ENCODE assay signal across 19 mouse cellular contexts in the genomic region with DNA sequence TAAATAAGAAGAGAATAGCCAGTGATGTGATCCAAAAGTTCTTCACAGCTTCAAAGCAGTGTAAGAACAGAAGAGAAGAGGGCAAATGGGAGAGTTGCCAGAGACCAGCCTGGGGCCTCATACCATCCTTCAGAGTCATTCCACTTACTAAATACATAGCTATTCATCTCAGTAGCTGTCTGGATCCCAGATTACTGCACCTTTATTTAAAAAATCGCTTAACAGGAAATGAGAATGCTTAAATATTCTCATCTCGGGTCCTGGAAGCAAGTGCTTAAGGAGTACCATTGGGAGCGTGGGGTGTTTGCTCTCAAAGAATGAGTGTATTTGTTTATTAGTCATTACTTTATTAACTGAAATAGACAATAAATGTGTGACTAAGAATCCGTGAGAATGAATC.
A peak's percentile ranks its signal among the peaks of the same experiment; 100 is the strongest.
DNase-seq lines count a peak whose midpoint lies in the region; ATAC-seq and TF ChIP-seq lines count a peak whose summit lies in the region.
"Had no signal": no experiment of that assay in that cellular context is flagged by ENCODE, and none has a peak within 500 bp of the region (broad histone marks: within the 10 kb centered on the region; RNA-seq: fewer than 3 reads in every experiment).

No protein-coding gene starts in this region.

- no peak overlapping the region for H3K9ac ChIP-seq in lung, embryonic 14.5 days
- H3K9ac ChIP-seq in stomach, embryonic 16.5 days (ENCODE audit: low read length) = no peak overlapping the region
- no peak overlapping the region for H3K9ac ChIP-seq in kidney, embryonic 14.5 days (ENCODE audit: low read depth, low read length)
- H3K9ac ChIP-seq: forebrain, embryonic 13.5 days; forebrain, postnatal 0 days; hindbrain, embryonic 15.5 days had no signal

- no peak for TF ChIP-seq POLR2A in brain, embryonic 14.5 days (IDR thresholded peaks at IDR 0.05; ENCODE audit: borderline replicate concordance, extremely low read depth, insufficient read depth, insufficient read length, poor library complexity, severe bottlenecking)

- no peak for ATAC-seq in lung, embryonic 14.5 days (ENCODE audit: insufficient read depth)
- ATAC-seq in stomach, embryonic 16.5 days (ENCODE audit: insufficient read depth, low FRiP score) = peak; percentile 47; the same call in 1 of the 2 replicates
- ATAC-seq in kidney, embryonic 14.5 days (ENCODE audit: low FRiP score, low TSS enrichment) = no peak
- ATAC-seq: activated CD4-positive, CD25-positive, alpha-beta regulatory T cell, adult 4 months; forebrain, embryonic 13.5 days; forebrain, postnatal 0 days had no signal

- no peak for TF ChIP-seq CTCF in lung, embryonic 14.5 days (IDR thresholded peaks at IDR 0.05; ENCODE audit: low read depth)
- TF ChIP-seq CTCF in brain, embryonic 14.5 days (IDR thresholded peaks at IDR 0.05; ENCODE audit: borderline replicate concordance, extremely low read depth, insufficient read depth, insufficient read length) = no peak

- peak; percentile 33 for DNase-seq in lung, embryonic 14.5 days
- DNase-seq in lung, adult 18-20 months = no peak
- peak; percentile 95 for DNase-seq in 3T3-L1 (ENCODE audit: low read depth, low spot score)
- peak; percentile 2 for DNase-seq in brain, embryonic 14.5 days (ENCODE audit: low read depth)
- DNase-seq in c-Kit-positive CD71-positive TER-119-positive erythroid progenitor cells, embryonic 14.5 days (ENCODE audit: low spot score) = no peak
- DNase-seq in left cerebral cortex, adult 9 months (ENCODE audit: low spot score in 2 of 2) = no peak
- DNase-seq: adrenal gland, postnatal 14 days; cerebellum, adult 2 months; cerebellum, postnatal 10 days; forebrain, postnatal 0 days; gastrocnemius, postnatal 14 days; heart, adult 2 months had no signal

- no peaks in the 10 kb centered on the region for H3K4me1 ChIP-seq in lung, embryonic 14.5 days (ENCODE audit: insufficient read depth)
- peaks cover 3% of the 10 kb centered on the region; the same call in 1 of the 2 replicates for H3K4me1 ChIP-seq in stomach, embryonic 16.5 days (ENCODE audit: control insufficient read depth, insufficient read depth, low read length)
- no peaks in the 10 kb centered on the region for H3K4me1 ChIP-seq in kidney, embryonic 14.5 days (ENCODE audit: control insufficient read depth, insufficient read depth, low read length)
- H3K4me1 ChIP-seq: forebrain, embryonic 13.5 days; hindbrain, embryonic 10.5 days; hindbrain, embryonic 15.5 days had no signal

- no peaks in the 10 kb centered on the region for H3K27me3 ChIP-seq in lung, embryonic 14.5 days (ENCODE audit: insufficient read depth, low read length)
- H3K27me3 ChIP-seq in stomach, embryonic 16.5 days (ENCODE audit: control insufficient read depth, insufficient read depth, low read length) = no peaks in the 10 kb centered on the region
- H3K27me3 ChIP-seq in kidney, embryonic 14.5 days (ENCODE audit: control insufficient read depth, insufficient read depth, low read length) = no peaks in the 10 kb centered on the region
- H3K27me3 ChIP-seq: forebrain, embryonic 13.5 days; hindbrain, embryonic 15.5 days had no signal

- H3K36me3 ChIP-seq in lung, embryonic 14.5 days (ENCODE audit: insufficient read depth) = no peaks in the 10 kb centered on the region
- H3K36me3 ChIP-seq in stomach, embryonic 16.5 days (ENCODE audit: control insufficient read depth, insufficient read depth, low read length) = no peaks in the 10 kb centered on the region
- no peaks in the 10 kb centered on the region for H3K36me3 ChIP-seq in kidney, embryonic 14.5 days (ENCODE audit: control insufficient read depth, insufficient read depth, low read length)
- H3K36me3 ChIP-seq: hindbrain, embryonic 10.5 days; hindbrain, embryonic 15.5 days had no signal

- no peak overlapping the region for H3K4me3 ChIP-seq in lung, embryonic 14.5 days (ENCODE audit: low read depth, low read length)
- H3K4me3 ChIP-seq in stomach, embryonic 16.5 days (replicated peaks; ENCODE audit: low read length) = no peak overlapping the region
- no peak overlapping the region for H3K4me3 ChIP-seq in kidney, embryonic 14.5 days (ENCODE audit: low read length)
- H3K4me3 ChIP-seq: forebrain, embryonic 13.5 days; heart, adult 2 months; hindbrain, embryonic 10.5 days; hindbrain, embryonic 15.5 days had no signal

- 46% methylated on average over 4 of the region's 4 CpGs for WGBS in lung, embryonic 14.5 days
- 39% methylated on average over 4 of the region's 4 CpGs for WGBS in stomach, embryonic 16.5 days
- 64% methylated on average over 4 of the region's 4 CpGs for WGBS in kidney, embryonic 14.5 days

- no peak overlapping the region for H3K27ac ChIP-seq in lung, embryonic 14.5 days (ENCODE audit: low read depth)
- H3K27ac ChIP-seq in stomach, embryonic 16.5 days (ENCODE audit: low read length) = no peak overlapping the region; the same call in 1 of the 2 replicates
- no peak overlapping the region for H3K27ac ChIP-seq in kidney, embryonic 14.5 days (ENCODE audit: low read depth, low read length)
- H3K27ac ChIP-seq: forebrain, embryonic 13.5 days; heart, adult 2 months; hindbrain, embryonic 10.5 days; hindbrain, embryonic 15.5 days had no signal

- H3K4me2 ChIP-seq in lung, embryonic 14.5 days = no peak overlapping the region
- H3K4me2 ChIP-seq in stomach, embryonic 16.5 days (ENCODE audit: low read depth, low read length) = no peak overlapping the region
- no peak overlapping the region for H3K4me2 ChIP-seq in kidney, embryonic 14.5 days (replicated peaks; ENCODE audit: low read depth, low read length)
- H3K4me2 ChIP-seq: forebrain, embryonic 13.5 days; heart, embryonic 11.5 days; hindbrain, embryonic 15.5 days had no signal

- no peaks in the 10 kb centered on the region for H3K9me3 ChIP-seq in lung, embryonic 14.5 days (ENCODE audit: low read depth, low read length)
- H3K9me3 ChIP-seq in stomach, embryonic 16.5 days (replicated peaks; ENCODE audit: control insufficient read depth, low read length) = no peaks in the 10 kb centered on the region
- no peaks in the 10 kb centered on the region for H3K9me3 ChIP-seq in kidney, embryonic 14.5 days (ENCODE audit: control insufficient read depth, low read length)
- H3K9me3 ChIP-seq: forebrain, embryonic 13.5 days; hindbrain, embryonic 10.5 days; hindbrain, embryonic 15.5 days had no signal

Comparison
In these comparisons a context has a peak if more than half of its experiments do, and no peak if none do; other contexts are left out.
1. DNase-seq: peak in lung, embryonic 14.5 days (single experiment), 3T3-L1 (single experiment) and brain, embryonic 14.5 days (single experiment); none in lung, adult 18-20 months (0 of 2), c-Kit-positive CD71-positive TER-119-positive erythroid progenitor cells, embryonic 14.5 days (single experiment) and left cerebral cortex, adult 9 months (0 of 2).